Mouse (Mus musculus): ENCODE measurements at regions not wholly inside any gene's neighbourhood (a gene's known extent, or its start where the extent isn't known, plus 50 kb on each side); places are given as distances from the start of the nearest gene placed in this dataset.

DNA sequence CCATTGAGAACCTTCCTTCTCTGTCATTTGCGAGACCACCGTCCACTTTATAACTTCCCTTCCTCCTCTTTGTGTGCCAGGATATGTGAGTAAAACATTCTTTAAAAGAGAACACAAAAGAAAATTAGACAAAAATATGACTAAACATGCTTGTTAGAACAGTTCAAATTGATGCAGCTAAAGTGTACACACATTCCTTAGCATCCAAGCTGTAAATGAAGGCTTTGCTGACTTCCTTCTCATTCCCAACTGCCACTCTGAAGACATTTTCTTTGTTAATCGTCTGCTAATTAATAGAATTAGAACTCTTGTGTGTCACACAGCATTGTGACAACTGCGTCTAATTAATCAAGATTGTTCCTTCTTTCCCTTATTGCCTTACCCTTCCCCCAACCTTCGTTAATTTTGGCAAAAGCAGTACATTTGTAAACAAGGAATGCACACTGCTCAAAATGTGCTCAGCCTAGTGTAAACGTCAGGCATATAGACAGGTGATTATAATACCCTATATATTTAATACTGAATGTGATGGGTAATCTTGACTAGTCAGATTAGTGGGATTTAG is 242.3 kb upstream of the Kif18a start:
- no peak for TF ChIP-seq CTCF (IDR thresholded peaks at IDR 0.05; ENCODE audit: low read depth)
- TF ChIP-seq EP300 (IDR thresholded peaks at IDR 0.05; ENCODE audit: low read depth) = no peak

All from heart, postnatal 0 days (tissue).